Comparison of ENCODE assay signal across 9 mouse cellular contexts in the genomic region with DNA sequence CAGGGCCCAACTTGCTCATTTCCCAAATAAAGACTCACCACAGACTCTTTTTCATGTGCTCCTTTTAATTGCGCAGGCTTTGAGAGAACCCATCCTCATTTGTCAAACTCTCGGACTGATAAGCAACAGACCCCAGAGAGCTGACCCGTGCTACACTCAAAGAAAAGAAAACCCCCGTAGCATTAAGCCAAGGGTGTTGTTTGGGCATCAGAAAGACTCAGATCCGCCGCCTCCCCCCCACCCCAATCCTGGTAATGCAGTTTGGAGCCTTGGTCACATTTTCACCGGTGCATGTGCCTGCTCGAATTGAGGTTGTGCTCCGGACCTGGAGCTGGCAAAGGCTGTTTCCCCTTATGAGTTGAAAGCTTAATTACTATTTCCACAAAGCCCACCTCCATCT. TPM values are rescaled to one million over a fixed set of nuclear protein-coding genes. Genes with fewer than 3 reads are reported as not detected.
DNase-seq lines count a peak whose midpoint lies in the region; ATAC-seq and TF ChIP-seq lines count a peak whose summit lies in the region.
"Had no signal": no experiment of that assay in that cellular context is flagged by ENCODE, and none has a peak within 500 bp of the region (broad histone marks: within the 10 kb centered on the region; RNA-seq: fewer than 3 reads in every experiment).

A gene (minus strand): TSS at position 101 of the 400 bp plus-strand sequence.

- H3K27me3 ChIP-seq in heart, postnatal 0 days (ENCODE audit: control insufficient read depth, insufficient read depth, low read length): peaks cover 98% of the 10 kb centered on the region
- peaks cover 100% of the 10 kb centered on the region for H3K27me3 ChIP-seq in embryonic facial prominence, embryonic 10.5 days (replicated peaks; ENCODE audit: low read depth, poor library complexity, severe bottlenecking)
- peaks cover 99% of the 10 kb centered on the region for H3K27me3 ChIP-seq in hindbrain, embryonic 15.5 days
- H3K27me3 ChIP-seq in liver, postnatal 0 days (ENCODE audit: insufficient read depth, low read length): peaks cover 91% of the 10 kb centered on the region

- no peaks in the 10 kb centered on the region for H3K36me3 ChIP-seq in heart, postnatal 0 days (replicated peaks; ENCODE audit: control insufficient read depth, insufficient read depth, low read length)
- no peaks in the 10 kb centered on the region for H3K36me3 ChIP-seq in embryonic facial prominence, embryonic 10.5 days (replicated peaks)
- H3K36me3 ChIP-seq in hindbrain, embryonic 15.5 days: no peaks in the 10 kb centered on the region
- no peaks in the 10 kb centered on the region for H3K36me3 ChIP-seq in liver, postnatal 0 days (replicated peaks; ENCODE audit: insufficient read depth, low read length)

- H3K9me3 ChIP-seq in heart, postnatal 0 days (replicated peaks; ENCODE audit: control insufficient read depth, low read length): no peaks in the 10 kb centered on the region
- H3K9me3 ChIP-seq in embryonic facial prominence, embryonic 10.5 days: no peaks in the 10 kb centered on the region
- H3K9me3 ChIP-seq in hindbrain, embryonic 15.5 days: no peaks in the 10 kb centered on the region
- no peaks in the 10 kb centered on the region for H3K9me3 ChIP-seq in liver, postnatal 0 days (ENCODE audit: low read length)

- no peak within 1 kb of the TSS for H3K27ac ChIP-seq in heart, postnatal 0 days (ENCODE audit: low read depth)
- no peak within 1 kb of the TSS for H3K27ac ChIP-seq in embryonic facial prominence, embryonic 10.5 days (replicated peaks)
- H3K27ac ChIP-seq in hindbrain, embryonic 15.5 days (replicated peaks): no peak within 1 kb of the TSS
- H3K27ac ChIP-seq in liver, postnatal 0 days (ENCODE audit: low read depth): no peak within 1 kb of the TSS

- peak within 1 kb of the TSS; percentile 38 for H3K4me3 ChIP-seq in heart, postnatal 0 days (ENCODE audit: low read depth, low read length)
- H3K4me3 ChIP-seq in embryonic facial prominence, embryonic 10.5 days: peak within 1 kb of the TSS; percentile 55
- H3K4me3 ChIP-seq in hindbrain, embryonic 15.5 days: peak within 1 kb of the TSS; percentile 32
- peak within 1 kb of the TSS; percentile 13; the same call in 1 of the 2 replicates for H3K4me3 ChIP-seq in liver, postnatal 0 days (ENCODE audit: low read depth, low read length)

- TF ChIP-seq EP300 in heart, postnatal 0 days (IDR thresholded peaks at IDR 0.05; ENCODE audit: low read depth): no peak
- no peak for TF ChIP-seq EP300 in liver, postnatal 0 days (IDR thresholded peaks at IDR 0.05; ENCODE audit: low read depth)

- intact Hi-C loops in heart, postnatal 36 days (cut with DNase I): no loop called here
- intact Hi-C loops in gastrocnemius, postnatal 14 days (cut with DNase I; ENCODE audit: low total_unique reads): no loop called here

- H3K4me1 ChIP-seq in heart, postnatal 0 days (ENCODE audit: control insufficient read depth, insufficient read depth): no peaks in the 10 kb centered on the region
- peaks cover 39% of the 10 kb centered on the region for H3K4me1 ChIP-seq in embryonic facial prominence, embryonic 10.5 days
- H3K4me1 ChIP-seq in hindbrain, embryonic 15.5 days (replicated peaks): peaks cover 24% of the 10 kb centered on the region
- H3K4me1 ChIP-seq in liver, postnatal 0 days (ENCODE audit: insufficient read depth): peaks cover 8% of the 10 kb centered on the region

- TF ChIP-seq CTCF in heart, postnatal 0 days (IDR thresholded peaks at IDR 0.05; ENCODE audit: low read depth): no peak
- TF ChIP-seq CTCF in liver, postnatal 0 days (IDR thresholded peaks at IDR 0.05; ENCODE audit: low read depth): no peak

- no peak within 1 kb of the TSS for H3K9ac ChIP-seq in heart, postnatal 0 days (replicated peaks; ENCODE audit: low read depth, low read length)
- peak within 1 kb of the TSS; percentile 20; the same call in 1 of the 2 replicates for H3K9ac ChIP-seq in hindbrain, embryonic 15.5 days
- H3K9ac ChIP-seq in liver, postnatal 0 days (replicated peaks): no peak within 1 kb of the TSS

- DNase-seq in heart, postnatal 0 days (ENCODE audit: low spot score): no peak
- no peak for DNase-seq in heart, postnatal 36 days
- DNase-seq in embryonic facial prominence, embryonic 10.5 days (ENCODE audit: low spot score): no peak
- DNase-seq in liver, postnatal 0 days: no peak
- no peak for DNase-seq in cerebellum, postnatal 10 days
- no peak for DNase-seq in gastrocnemius, postnatal 14 days
- no peak for DNase-seq in retina, postnatal 1 day
- DNase-seq: cerebellum, adult 11 months had no signal

- peak within 1 kb of the TSS; percentile 56 for H3K4me2 ChIP-seq in heart, postnatal 0 days (ENCODE audit: low read depth, low read length)
- peak within 1 kb of the TSS; percentile 57 for H3K4me2 ChIP-seq in hindbrain, embryonic 15.5 days
- peak within 1 kb of the TSS; percentile 40 for H3K4me2 ChIP-seq in liver, postnatal 0 days (ENCODE audit: low read depth, low read length)

- 14% methylated on average over 9 of the region's 9 CpGs for WGBS in heart, postnatal 0 days
- 5% methylated on average over 9 of the region's 9 CpGs for whole genome bisulfite sequencing in embryonic facial prominence, embryonic 10.5 days
- WGBS in hindbrain, embryonic 15.5 days: 10% methylated on average over 9 of the region's 9 CpGs
- 8% methylated on average over 9 of the region's 9 CpGs for WGBS in liver, postnatal 0 days (ENCODE audit: insufficient replicate concordance)

- ATAC-seq in heart, postnatal 0 days (ENCODE audit: insufficient read depth, low read depth): no peak
- no peak for ATAC-seq in hindbrain, embryonic 15.5 days (ENCODE audit: low FRiP score, low read depth)
- ATAC-seq in liver, postnatal 0 days: no peak

RNA-seq across cellular contexts. Expression of the gene that starts here (rescaled TPM):
- 1.7 and 3.3 TPM in 2 replicates for total RNA-seq in heart, postnatal 0 days (2014; rRNA removed; ENCODE audit: low replicate concordance)
- polyA plus RNA-seq in heart, postnatal 0 days (2015; fragmentation: Nextera tagmentation; extraction: Ambion mirVana): 1.1 and 1.5 TPM in 2 replicates
- under 1 TPM; 0.51 to 0.75 TPM for total RNA-seq in heart, postnatal 36 days (2021)
- 0.23 and 0.85 TPM in 2 replicates for polyA plus RNA-seq in embryonic facial prominence, embryonic 10.5 days (2016; fragmentation: Nextera tagmentation; extraction: Ambion mirVana)
- 3.9 and 5.1 TPM in 2 replicates for polyA plus RNA-seq in hindbrain, embryonic 15.5 days (2015; fragmentation: Nextera tagmentation; extraction: Ambion mirVana)
- polyA plus RNA-seq in liver, postnatal 0 days (2015; fragmentation: Nextera tagmentation; extraction: Ambion mirVana): 0.18 and 0.25 TPM in 2 replicates
- total RNA-seq in gastrocnemius, postnatal 14 days (2021): 1 to 10 TPM; 3.7 to 5.4 TPM
